Mouse (Mus musculus) cerebellum, adult 11 months (tissue): ENCODE results near the gene Olfr92.
"Not testable (repeated sequence)": the region's sequence is repeated elsewhere in the genome, so short reads cannot be mapped to it uniquely, and the experiment has no call there.

ENCODE experiments used
- DNase-seq: peaks from one replicate; pipeline ENCODE4 v3.0.0; 2022

Gene Olfr92

GRCm38 (mm10) chr17:37119988-37120387, at the start of gene Olfr92:
TSS of gene Olfr92 (minus strand) at chr17:37120088.
- DNase-seq, result no peak

GRCm38 (mm10) chr17:37161394-37161793, 41.5 kb upstream of the Olfr92 start, which contains the start of gene Olfr93:
TSS of gene Olfr93 (minus strand) at chr17:37161494.
- DNase-seq, result no peak

GRCm38 (mm10) chr17:37131366-37131765, 11.5 kb upstream of the Olfr92 start:
- DNase-seq, result not testable (repeated sequence)

GRCm38 (mm10) chr17:37098178-37098577, 21.7 kb downstream of the Olfr92 start, which contains the start of gene Olfr91:
TSS of gene Olfr91 (minus strand) at chr17:37098278.
- DNase-seq, result no peak

GRCm38 (mm10) chr17:37093289-37093688, 26.6 kb downstream of the Olfr92 start:
- no peak for DNase-seq

- DNase-seq, result no peak
Observed at GRCm38 (mm10) chr17:37092198-37092597, 27.7 kb downstream of the Olfr92 start.

GRCm38 (mm10) chr17:37088399-37088798, 31.5 kb downstream of the Olfr92 start, which contains the start of gene Olfr90:
TSS of gene Olfr90 (minus strand) at chr17:37088499.
- DNase-seq, result no peak

- no peak for DNase-seq
Observed at GRCm38 (mm10) chr17:37085545-37085944, 34.3 kb downstream of the Olfr92 start.

- DNase-seq, result no peak
Observed at GRCm38 (mm10) chr17:37084632-37085031, 35.3 kb downstream of the Olfr92 start.

- DNase-seq, result no peak
Observed at GRCm38 (mm10) chr17:37083327-37083726, 36.6 kb downstream of the Olfr92 start.

GRCm38 (mm10) chr17:37081659-37082058, 38.2 kb downstream of the Olfr92 start:
- no peak for DNase-seq

- no peak for DNase-seq
Observed at GRCm38 (mm10) chr17:37080119-37080518, 39.8 kb downstream of the Olfr92 start.

- no peak for DNase-seq
Observed at GRCm38 (mm10) chr17:37078990-37079389, 40.9 kb downstream of the Olfr92 start.

- no peak for DNase-seq
Observed at GRCm38 (mm10) chr17:37078193-37078592, 41.7 kb downstream of the Olfr92 start.

GRCm38 (mm10) chr17:37075766-37076165, 44.1 kb downstream of the Olfr92 start:
- no peak for DNase-seq

- DNase-seq, result no peak
Observed at GRCm38 (mm10) chr17:37075181-37075580, 44.7 kb downstream of the Olfr92 start.

- DNase-seq, result no peak
Observed at GRCm38 (mm10) chr17:37072730-37073276, 47.1 kb downstream of the Olfr92 start.

GRCm38 (mm10) chr17:37072080-37072729, 47.7 kb downstream of the Olfr92 start:
- no peak for DNase-seq

- DNase-seq, result no peak
Observed at GRCm38 (mm10) chr17:37070121-37070520, 49.8 kb downstream of the Olfr92 start.

- DNase-seq, result no peak
Observed at GRCm38 (mm10) chr17:37067861-37068260, 52.0 kb downstream of the Olfr92 start.

GRCm38 (mm10) chr17:37065993-37066392, 53.9 kb downstream of the Olfr92 start:
- no peak for DNase-seq

GRCm38 (mm10) chr17:37063686-37064495, 56.0 kb downstream of the Olfr92 start:
- no peak for DNase-seq

GRCm38 (mm10) chr17:37063063-37063462, 56.8 kb downstream of the Olfr92 start:
- DNase-seq, result no peak
